Mouse (Mus musculus) MEL (cell line): Measurements from ENCODE around the gene Mark1. TPM values are rescaled to one million over a fixed set of nuclear protein-coding genes. Genes with fewer than 3 reads are reported as not detected.

Experiments used
- DNase-seq: peaks from one replicate; pipeline ENCODE4 v3.0.0; 2011; ENCODE audit warnings: low read depth, low spot score
- H3K27ac ChIP-seq: 2 replicates; pipeline ENCODE4 v1.5.1; 2012; ENCODE audit warnings: low read depth, mild to moderate bottlenecking, control low read depth, low read length, moderate library complexity; ENCODE audit not compliant: control insufficient read depth
- H3K27me3 ChIP-seq, 2 experiments: fragments of 150-350 bp in 1 of 2; sonication (generic) in 1 of 2; 2 replicates each; pipeline ENCODE4 v1.6.1; 2012; ENCODE audit warnings: low read length in 2 of 2, mild to moderate bottlenecking in 2 of 2, improper control_type of control experiment in 1 of 2, moderate library complexity in 1 of 2; ENCODE audit not compliant: insufficient read depth in 2 of 2, control insufficient read depth in 1 of 2
- H3K36me3 ChIP-seq, 2 experiments: 2 replicates each; pipeline ENCODE4 v1.6.1; 2012 to 2014; ENCODE audit warnings: low read length in 2 of 2, improper control_type of control experiment in 1 of 2, inconsistent platforms in 1 of 2, mild to moderate bottlenecking in 1 of 2; ENCODE audit not compliant: insufficient read depth in 2 of 2, control insufficient read depth in 1 of 2
- H3K4me1 ChIP-seq, 2 experiments: fragments of 150-350 bp in 1 of 2; sonication (generic) in 1 of 2; 2 replicates each; pipeline ENCODE4 v1.6.1; 2012; ENCODE audit warnings: low read length in 2 of 2, improper control_type of control experiment in 1 of 2, mild to moderate bottlenecking in 1 of 2; ENCODE audit not compliant: insufficient read depth in 2 of 2, control insufficient read depth in 1 of 2
- H3K4me3 ChIP-seq, 2 experiments: fragments of 150-350 bp in 1 of 2; sonication (generic) in 1 of 2; 2 replicates each; pipeline ENCODE4 v1.5.1; 2012; ENCODE audit warnings: low read depth in 2 of 2, low read length in 2 of 2, mild to moderate bottlenecking in 2 of 2, moderate library complexity in 2 of 2, control low read depth in 1 of 2, improper control_type of control experiment in 1 of 2; ENCODE audit not compliant: control insufficient read depth in 1 of 2, insufficient read depth in 1 of 2
- H3K79me2 ChIP-seq: 2 replicates; pipeline ENCODE4 v1.6.1; 2012; ENCODE audit warnings: mild to moderate bottlenecking, low read length, moderate library complexity; ENCODE audit not compliant: control insufficient read depth, poor library complexity, insufficient read depth
- H3K9ac ChIP-seq: 2 replicates; pipeline ENCODE4 v1.6.1; 2012; ENCODE audit warnings: low read depth, mild to moderate bottlenecking, control low read depth, low read length, moderate library complexity; ENCODE audit not compliant: control insufficient read depth, poor library complexity, severe bottlenecking
- H3K9me3 ChIP-seq: fragments of 150-350 bp; sonication (generic); replicated peaks from 2 replicates; pipeline ENCODE4 v1.6.1; 2012; ENCODE audit warnings: mild to moderate bottlenecking, low read length, improper control_type of control experiment, moderate library complexity; ENCODE audit not compliant: insufficient read depth
- EP300 ChIP-seq, 2 experiments: IDR thresholded peaks; 2 replicates each; pipeline ENCODE4 v1.6.1; 2011; ENCODE audit warnings: improper control_type of control experiment in 2 of 2, low read length in 2 of 2, low read depth in 1 of 2, mild to moderate bottlenecking in 1 of 2
- ETS1 ChIP-seq: IDR thresholded peaks from 2 replicates; pipeline ENCODE4 v1.6.1; 2012; ENCODE audit warnings: low read depth, mild to moderate bottlenecking, inconsistent platforms, low read length, improper control_type of control experiment, moderate library complexity
- GABPA ChIP-seq: IDR thresholded peaks from 2 replicates; pipeline ENCODE4 v1.6.1; 2012; ENCODE audit warnings: low read depth, mild to moderate bottlenecking, inconsistent platforms, low read length, improper control_type of control experiment, moderate library complexity
- GATA1 ChIP-seq: IDR thresholded peaks from 2 replicates; pipeline ENCODE4 v1.6.1; 2011; ENCODE audit warnings: low read depth, low read length, improper control_type of control experiment
- JUND ChIP-seq: IDR thresholded peaks from 2 replicates; pipeline ENCODE4 v1.6.1; 2011; ENCODE audit warnings: low read depth, mild to moderate bottlenecking, improper control_type of control experiment, low read length
- KAT2A ChIP-seq: conservative IDR thresholded peaks from 2 replicates; pipeline ENCODE4 v1.6.1; 2012; ENCODE audit warnings: low read depth, low read length, improper control_type of control experiment, inconsistent platforms
- MAFK ChIP-seq: IDR thresholded peaks from 2 replicates; pipeline ENCODE4 v1.6.1; 2011; ENCODE audit warnings: low read depth, mild to moderate bottlenecking, low read length, improper control_type of control experiment, borderline replicate concordance
- MAX ChIP-seq: IDR thresholded peaks from 2 replicates; pipeline ENCODE4 v1.6.1; 2011; ENCODE audit warnings: low read length, improper control_type of control experiment
- MEF2A ChIP-seq: IDR thresholded peaks from 2 replicates; pipeline ENCODE4 v1.6.1; 2014; ENCODE audit warnings: low read depth, mild to moderate bottlenecking, inconsistent platforms, low read length, improper control_type of control experiment; ENCODE audit not compliant: poor library complexity, insufficient replicate concordance, severe bottlenecking; ENCODE audit errors: extremely low read depth
- MXI1 ChIP-seq: IDR thresholded peaks from 2 replicates; pipeline ENCODE4 v1.6.1; 2011; ENCODE audit warnings: mild to moderate bottlenecking, low read depth, low read length, improper control_type of control experiment
- MYB ChIP-seq: IDR thresholded peaks from 2 replicates; pipeline ENCODE4 v1.6.1; 2011; ENCODE audit warnings: mild to moderate bottlenecking, low read depth, low read length, improper control_type of control experiment
- NRF1 ChIP-seq: IDR thresholded peaks from 2 replicates; pipeline ENCODE4 v1.6.1; 2014; ENCODE audit warnings: low read depth, mild to moderate bottlenecking, inconsistent platforms, low read length, improper control_type of control experiment, moderate library complexity; ENCODE audit not compliant: poor library complexity, insufficient read depth, severe bottlenecking
- POLR2AphosphoS2 ChIP-seq: IDR thresholded peaks from 2 replicates; pipeline ENCODE4 v1.6.1; 2011; ENCODE audit warnings: low read length, improper control_type of control experiment
- RAD21 ChIP-seq: IDR thresholded peaks from 2 replicates; pipeline ENCODE4 v1.6.1; 2011; ENCODE audit warnings: mild to moderate bottlenecking, low read depth, low read length, improper control_type of control experiment
- RCOR1 ChIP-seq: IDR thresholded peaks from 2 replicates; pipeline ENCODE4 v1.6.1; 2012; ENCODE audit warnings: low read depth, mild to moderate bottlenecking, inconsistent platforms, low read length, improper control_type of control experiment
- SIN3A ChIP-seq: IDR thresholded peaks from 2 replicates; pipeline ENCODE4 v1.6.1; 2012; ENCODE audit warnings: low read length, improper control_type of control experiment, inconsistent platforms
- TBP ChIP-seq: IDR thresholded peaks from 2 replicates; pipeline ENCODE4 v1.8.0; 2011; ENCODE audit warnings: low read depth, low read length, improper control_type of control experiment
- ZC3H11A ChIP-seq: IDR thresholded peaks from 2 replicates; pipeline ENCODE4 v1.6.1; 2012; ENCODE audit warnings: low read depth, mild to moderate bottlenecking, inconsistent platforms, low read length, improper control_type of control experiment
- ZMIZ1 ChIP-seq: IDR thresholded peaks from 2 replicates; pipeline ENCODE4 v1.6.1; 2012; ENCODE audit warnings: low read depth, mild to moderate bottlenecking, inconsistent platforms, low read length, improper control_type of control experiment, moderate library complexity
- polyA plus RNA-seq, 2 experiments: library from polyadenylated mRNA; stranded (reverse) in 1 of 2; unstranded in 1 of 2; fragments of >175 nt in 1 of 2; fragments of >200 nt in 1 of 2; gene quantifications; 2 replicates each; pipeline versions ENCODE4 v1.2.1 to v1.2.4; 2012; ENCODE audit warnings: low replicate concordance in 2 of 2, low read depth in 1 of 2; ENCODE audit not compliant: insufficient read length in 2 of 2, insufficient read depth in 1 of 2, missing spikeins in 1 of 2
- total RNA-seq: library from RNA; depleted of rRNA; stranded (reverse); fragments of 300-350 nt; gene quantifications from 2 replicates; pipeline ENCODE4 v1.2.3, GENCODE M21; 2012

The Mark1 gene
- total and polyA plus RNA-seq, 3 experiments: not detected

DNA sequence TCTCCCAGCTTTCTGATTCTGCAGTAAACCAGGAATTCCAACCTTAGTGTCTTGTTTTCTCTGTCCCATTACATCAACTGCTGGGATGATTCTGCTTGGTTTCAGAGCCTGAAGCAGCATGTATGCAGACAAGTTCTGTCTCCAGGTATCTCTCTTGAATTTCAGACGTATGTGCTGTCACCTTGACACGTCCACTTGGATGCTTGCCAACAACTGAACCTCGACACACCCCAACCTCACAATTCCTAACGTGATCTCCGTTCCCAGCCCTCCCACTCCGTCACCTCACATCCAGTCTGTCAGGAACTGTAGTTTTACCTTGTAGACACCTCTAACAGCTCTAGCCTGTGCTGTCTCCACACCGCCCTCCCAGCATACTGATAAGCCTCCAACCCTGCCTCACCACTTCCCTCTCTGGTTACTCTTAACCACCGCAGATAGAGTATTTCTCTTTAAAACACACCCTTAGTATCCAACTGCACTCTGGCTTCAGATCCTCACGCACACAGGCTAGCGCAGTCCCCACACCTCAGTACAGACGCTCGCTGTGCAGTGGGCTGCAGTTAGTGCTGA, 36.2 kb downstream of the Mark1 start:
- Histone ChIP-seq H3K4me1 (peaks cover 0 to 4% of the 10 kb centered on the region in 2 experiments; a peak in 3 of 4 replicates), H3K36me3 (peaks cover 0 to 3% of the 10 kb centered on the region in 2 experiments; a peak in 2 of 4 replicates), H3K79me2 (no peaks in the 10 kb centered on the region), H3K27ac (no peak overlapping the region), H3K9ac (no peak overlapping the region)
- DNase-seq: peak; percentile 88
- TF ChIP-seq MAFK: 0 out of 2 replicates have a peak, but pooled peaks have one; percentile 10
- TF ChIP-seq TBP: peak; percentile 53; the same call in 1 of the 2 replicates
- TF ChIP-seq NRF1: no peak
- no peak for TF ChIP-seq MAX
- peak; percentile 80 for TF ChIP-seq RCOR1
- TF ChIP-seq ETS1: peak; percentile 57; the same call in 1 of the 2 replicates
- TF ChIP-seq GATA1: peak; percentile 88
- peak; percentile 74 to 76 for TF ChIP-seq EP300 (IDR thresholded peaks at IDR 0.05; ENCODE audit: low read depth in 1 of 2, low read length in 2 of 2)
- TF ChIP-seq MYB: peak; percentile 23; the same call in 1 of the 2 replicates
- peak; percentile 21; the same call in 1 of the 2 replicates for TF ChIP-seq SIN3A
- TF ChIP-seq POLR2AphosphoS2: no peak
- TF ChIP-seq, all 39 proteins: peak for 8
- no peaks in the 10 kb centered on the region for H3K9me3 ChIP-seq
- H3K4me3 ChIP-seq: peak overlapping the region in 1 of 2 experiments; percentile 14; a peak in 1 of 4 replicates
- H3K27me3 ChIP-seq: no peaks in the 10 kb centered on the region; a peak in 1 of 4 replicates

DNA sequence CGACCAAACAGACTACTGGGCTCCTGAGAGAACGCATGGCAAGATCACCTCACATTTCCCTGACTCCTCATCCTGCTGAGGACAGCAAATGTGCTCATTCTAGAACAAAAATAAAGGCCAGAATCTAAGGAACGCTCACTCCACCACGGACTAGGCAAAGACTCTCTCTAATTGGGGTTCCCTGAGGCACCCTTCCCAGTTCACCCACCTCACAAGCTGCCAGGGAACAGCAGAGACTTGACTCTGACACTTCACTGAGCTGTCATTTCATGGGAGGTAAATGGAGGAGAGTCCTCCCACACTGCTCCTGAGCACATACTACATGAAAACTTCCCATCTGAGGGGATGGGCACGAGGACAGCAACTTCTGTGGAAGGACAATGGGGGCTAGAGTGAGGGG, 37.5 kb downstream of the Mark1 start:
- Histone ChIP-seq H3K4me1 (peaks cover 0 to 4% of the 10 kb centered on the region in 2 experiments; a peak in 3 of 4 replicates), H3K27ac (no peak overlapping the region), H3K36me3 (peaks cover 0 to 3% of the 10 kb centered on the region in 2 experiments; a peak in 2 of 4 replicates), H3K79me2 (no peaks in the 10 kb centered on the region), H3K4me3 (no peak overlapping the region), H3K9me3 (no peaks in the 10 kb centered on the region), H3K9ac (no peak overlapping the region), H3K27me3 (no peaks in the 10 kb centered on the region; a peak in 1 of 4 replicates)
- no peak for DNase-seq
- TF ChIP-seq ZMIZ1 (no peak), RAD21 (no peak), GATA1 (no peak), JUND (no peak), KAT2A (no peak), GABPA (no peak), TBP (no peak), MEF2A (no peak), MXI1 (no peak), NRF1 (no peak), ZC3H11A (no peak)
